Mouse (Mus musculus): ENCODE data around the gene Mgat5. TPM values are rescaled to one million over a fixed set of nuclear protein-coding genes. Genes with fewer than 3 reads are reported as not detected.

Gene Mgat5
- polyA plus RNA-seq, 1 experiment from 2014 or later = 7.2 TPM

DNA sequence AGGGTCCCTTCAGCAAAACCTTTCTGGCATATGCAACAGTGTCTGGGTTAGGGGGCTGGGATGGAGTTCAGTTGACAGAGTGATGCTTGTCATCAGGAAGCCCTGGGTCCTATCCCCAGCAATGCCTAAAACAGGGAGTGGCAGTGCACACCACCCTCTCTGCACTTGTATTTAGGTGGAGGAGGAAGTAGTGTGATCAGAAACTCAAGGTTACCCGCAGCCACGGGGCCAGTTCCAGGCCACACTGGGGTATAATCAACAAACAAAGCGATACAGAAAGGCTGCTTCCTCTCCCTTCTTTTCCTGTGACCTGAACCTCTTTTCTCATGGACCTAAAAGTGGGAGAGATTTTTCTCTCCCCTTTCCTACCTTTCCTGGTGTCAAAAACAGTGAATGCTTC is 116.8 kb downstream of the Mgat5 start:
- Histone ChIP-seq H3K4me3 (ENCODE audit: low read depth, low read length) (no peak overlapping the region), H3K9me3 (ENCODE audit: control insufficient read depth, low read length) (no peaks in the 10 kb centered on the region), H3K27ac (ENCODE audit: low read depth, low read length) (no peak overlapping the region), H3K4me2 (ENCODE audit: low read depth) (no peak overlapping the region), H3K27me3 (ENCODE audit: control insufficient read depth, insufficient read depth, low read length) (no peaks in the 10 kb centered on the region), H3K36me3 (ENCODE audit: control insufficient read depth, insufficient read depth, low read length) (no peaks in the 10 kb centered on the region), H3K4me1 (ENCODE audit: control insufficient read depth, insufficient read depth, low read length) (no peaks in the 10 kb centered on the region), H3K9ac (ENCODE audit: low read length) (no peak overlapping the region)
- 84% methylated on average over 3 of the region's 3 CpGs for WGBS
- DNase-seq (ENCODE audit: low spot score) (no peak), ATAC-seq (ENCODE audit: insufficient read depth, low FRiP score, low TSS enrichment) (no peak)

DNA sequence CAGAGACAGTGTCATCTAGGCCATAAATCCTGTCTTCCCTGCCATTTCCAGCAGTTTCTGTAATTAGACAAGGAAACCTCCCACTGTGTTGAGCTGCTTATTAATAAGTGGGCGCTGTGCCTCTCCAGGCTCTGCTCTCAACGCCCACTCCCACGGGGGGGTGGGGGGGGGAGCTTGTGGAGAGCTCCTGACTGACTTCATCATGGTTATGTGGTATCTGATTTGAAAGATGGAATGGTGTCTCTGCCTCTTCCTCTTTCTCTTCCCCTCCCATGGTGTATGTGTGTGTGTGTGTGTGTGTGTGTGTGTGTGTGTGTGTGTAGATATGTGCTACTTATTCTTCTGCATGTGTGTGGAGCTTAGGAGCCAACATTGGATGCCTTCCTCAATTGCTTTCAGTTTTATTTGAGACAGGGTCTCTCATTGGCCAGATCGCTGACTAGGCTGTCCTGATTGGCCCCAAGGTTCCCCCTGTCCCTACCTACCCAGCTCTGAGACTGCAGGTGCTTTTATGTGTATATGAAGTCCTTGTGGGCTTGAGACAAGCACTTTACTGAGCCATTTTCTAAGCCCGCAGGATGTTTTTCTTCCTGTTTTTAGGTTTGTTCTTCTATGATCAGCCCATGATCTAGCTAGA is 117.5 kb downstream of the Mgat5 start:
- H3K9ac ChIP-seq (ENCODE audit: low read length) = no peak overlapping the region
- H3K9me3 ChIP-seq (ENCODE audit: control insufficient read depth, low read length) = no peaks in the 10 kb centered on the region
- no peak overlapping the region for H3K4me3 ChIP-seq (ENCODE audit: low read depth, low read length)
- ATAC-seq (ENCODE audit: insufficient read depth, low FRiP score, low TSS enrichment) (no peak), DNase-seq (ENCODE audit: low spot score) (no peak)
- H3K27ac ChIP-seq (ENCODE audit: low read depth, low read length) = no peak overlapping the region
- no peak overlapping the region for H3K4me2 ChIP-seq (ENCODE audit: low read depth)
- 69% methylated on average over 5 of the region's 5 CpGs for WGBS
- H3K4me1 ChIP-seq (ENCODE audit: control insufficient read depth, insufficient read depth, low read length) = no peaks in the 10 kb centered on the region
- no peaks in the 10 kb centered on the region for H3K27me3 ChIP-seq (ENCODE audit: control insufficient read depth, insufficient read depth, low read length)
- H3K36me3 ChIP-seq (ENCODE audit: control insufficient read depth, insufficient read depth, low read length) = no peaks in the 10 kb centered on the region

DNA sequence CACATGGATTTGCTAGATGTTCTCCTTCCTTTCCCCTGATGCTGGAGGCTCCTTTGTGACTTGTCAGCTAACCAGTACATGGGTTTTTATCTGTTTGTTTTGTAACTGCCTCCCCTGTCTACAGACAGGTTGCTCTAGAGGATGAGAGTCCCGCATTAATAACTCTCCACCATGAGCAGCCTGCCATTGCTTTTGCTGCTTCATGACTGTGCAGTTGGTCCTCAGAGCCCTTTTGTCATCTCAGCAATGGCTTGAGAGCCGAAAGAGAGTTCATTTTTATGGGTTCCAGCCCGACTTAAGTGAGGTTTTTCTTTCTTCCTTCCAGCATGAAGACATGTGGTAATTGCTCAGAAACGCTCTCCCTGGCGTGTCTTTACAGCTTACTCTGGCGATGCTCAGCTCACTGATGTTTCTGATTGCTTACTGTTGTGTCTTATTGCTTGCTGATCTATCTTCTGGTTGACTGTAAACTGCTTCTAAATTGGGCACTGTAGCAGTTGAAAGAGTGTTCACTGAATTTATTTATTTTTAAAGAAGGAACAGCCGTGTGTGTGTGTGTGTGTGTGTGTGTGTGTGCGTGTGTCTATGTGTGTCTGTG is 120.9 kb downstream of the Mgat5 start:
- no peak for ATAC-seq (ENCODE audit: insufficient read depth, low FRiP score, low TSS enrichment)
- H3K9me3 ChIP-seq (ENCODE audit: control insufficient read depth, low read length) = no peaks in the 10 kb centered on the region
- H3K36me3 ChIP-seq (ENCODE audit: control insufficient read depth, insufficient read depth, low read length) = no peaks in the 10 kb centered on the region
- no peak overlapping the region for H3K9ac ChIP-seq (ENCODE audit: low read length)
- no peak overlapping the region for H3K27ac ChIP-seq (ENCODE audit: low read depth, low read length)
- H3K4me1 ChIP-seq (ENCODE audit: control insufficient read depth, insufficient read depth, low read length) = no peaks in the 10 kb centered on the region
- H3K4me2 ChIP-seq (ENCODE audit: low read depth) = no peak overlapping the region
- no peak overlapping the region for H3K4me3 ChIP-seq (ENCODE audit: low read depth, low read length)
- WGBS = 68% methylated on average over 8 of the region's 8 CpGs
- no peaks in the 10 kb centered on the region for H3K27me3 ChIP-seq (ENCODE audit: control insufficient read depth, insufficient read depth, low read length)
- DNase-seq (ENCODE audit: low spot score) = no peak

DNA sequence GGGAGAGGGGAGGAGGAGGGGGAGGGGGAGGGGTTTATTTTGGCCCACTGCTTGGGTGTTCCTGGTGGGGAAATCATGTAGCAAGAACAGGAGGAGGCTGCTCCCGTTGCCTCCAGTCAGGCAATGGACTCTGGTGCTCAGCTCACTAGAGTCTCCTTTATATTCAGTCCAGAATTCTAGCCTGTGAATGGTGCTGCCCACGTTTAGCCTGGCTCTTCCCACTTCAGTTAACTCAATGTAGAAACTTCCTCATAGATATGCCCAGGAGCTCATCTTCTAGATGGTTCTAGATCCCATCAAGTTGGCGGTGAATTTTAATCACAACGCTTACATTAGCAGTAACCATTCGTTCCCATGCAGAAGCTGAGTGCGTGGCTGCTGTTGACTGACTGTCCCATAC is 123.0 kb downstream of the Mgat5 start:
- Histone ChIP-seq H3K36me3 (ENCODE audit: control insufficient read depth, insufficient read depth, low read length) (no peaks in the 10 kb centered on the region), H3K4me2 (ENCODE audit: low read depth) (no peak overlapping the region), H3K27ac (ENCODE audit: low read depth, low read length) (no peak overlapping the region), H3K9ac (ENCODE audit: low read length) (no peak overlapping the region), H3K27me3 (ENCODE audit: control insufficient read depth, insufficient read depth, low read length) (no peaks in the 10 kb centered on the region), H3K4me1 (ENCODE audit: control insufficient read depth, insufficient read depth, low read length) (no peaks in the 10 kb centered on the region), H3K4me3 (ENCODE audit: low read depth, low read length) (no peak overlapping the region), H3K9me3 (ENCODE audit: control insufficient read depth, low read length) (no peaks in the 10 kb centered on the region)
- ATAC-seq (ENCODE audit: insufficient read depth, low FRiP score, low TSS enrichment) (no peak), DNase-seq (ENCODE audit: low spot score) (no peak)
- WGBS = 84% methylated on average over 6 of the region's 6 CpGs

DNA sequence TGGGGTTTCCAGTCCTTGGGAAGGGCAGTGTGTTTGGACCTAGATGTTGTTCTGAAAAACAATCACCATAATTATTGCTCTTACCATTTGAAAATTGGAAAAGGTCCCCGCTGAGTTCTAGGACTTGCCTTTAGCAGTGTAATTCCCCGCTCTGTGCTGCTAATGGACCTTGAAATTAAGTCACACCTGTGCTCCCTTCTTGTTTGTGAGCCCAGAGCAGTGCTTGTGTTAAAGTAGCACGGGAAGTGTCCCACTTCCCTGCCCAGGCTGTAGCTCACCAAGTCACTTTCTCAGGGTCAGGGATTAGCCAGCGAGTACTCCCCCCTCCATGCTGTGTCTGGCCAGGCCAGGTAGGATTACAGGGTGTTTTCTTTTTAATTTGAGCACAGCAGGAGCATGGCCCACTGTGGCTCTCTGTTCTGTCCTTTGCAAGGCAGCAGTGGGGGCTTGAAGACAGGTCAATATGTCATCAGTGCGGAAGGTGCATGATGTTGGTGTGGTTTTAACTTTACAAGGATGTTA is 123.6 kb downstream of the Mgat5 start:
- H3K36me3 ChIP-seq (ENCODE audit: control insufficient read depth, insufficient read depth, low read length) = no peaks in the 10 kb centered on the region
- 39% methylated on average over 5 of the region's 5 CpGs for WGBS
- no peak for ATAC-seq (ENCODE audit: insufficient read depth, low FRiP score, low TSS enrichment)
- no peaks in the 10 kb centered on the region for H3K4me1 ChIP-seq (ENCODE audit: control insufficient read depth, insufficient read depth, low read length)
- no peaks in the 10 kb centered on the region for H3K9me3 ChIP-seq (ENCODE audit: control insufficient read depth, low read length)
- no peak overlapping the region for H3K27ac ChIP-seq (ENCODE audit: low read depth, low read length)
- H3K9ac ChIP-seq (ENCODE audit: low read length) = no peak overlapping the region
- no peaks in the 10 kb centered on the region for H3K27me3 ChIP-seq (ENCODE audit: control insufficient read depth, insufficient read depth, low read length)
- H3K4me2 ChIP-seq (ENCODE audit: low read depth) = no peak overlapping the region
- no peak overlapping the region for H3K4me3 ChIP-seq (ENCODE audit: low read depth, low read length)
- no peak for DNase-seq (ENCODE audit: low spot score)

DNA sequence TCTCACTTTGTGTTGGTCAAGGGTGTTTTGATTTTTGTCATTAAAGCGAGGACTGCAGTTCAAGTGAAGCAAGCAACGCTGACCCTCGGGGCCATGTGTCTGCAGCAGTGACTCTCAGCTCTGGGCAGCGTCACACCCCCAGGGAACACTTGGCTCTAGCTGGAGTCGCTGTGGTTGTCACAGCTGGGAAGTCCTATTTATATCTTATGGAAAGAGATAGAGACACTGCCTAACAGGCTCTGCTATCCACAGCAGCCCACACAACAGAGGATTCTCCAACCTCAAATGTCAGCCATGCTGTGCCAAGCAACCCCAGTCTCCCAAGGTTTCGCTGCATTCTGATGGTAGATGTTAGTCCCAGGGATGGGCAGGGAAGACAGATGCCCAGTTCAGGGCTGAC is 125.0 kb downstream of the Mgat5 start:
- no peak overlapping the region for H3K27ac ChIP-seq (ENCODE audit: low read depth, low read length)
- no peak overlapping the region for H3K9ac ChIP-seq (ENCODE audit: low read length)
- no peaks in the 10 kb centered on the region for H3K27me3 ChIP-seq (ENCODE audit: control insufficient read depth, insufficient read depth, low read length)
- no peak overlapping the region for H3K4me3 ChIP-seq (ENCODE audit: low read depth, low read length)
- no peaks in the 10 kb centered on the region for H3K36me3 ChIP-seq (ENCODE audit: control insufficient read depth, insufficient read depth, low read length)
- DNase-seq (ENCODE audit: low spot score) = no peak
- ATAC-seq (ENCODE audit: insufficient read depth, low FRiP score, low TSS enrichment) = no peak
- WGBS = 85% methylated on average over 6 of the region's 6 CpGs
- H3K9me3 ChIP-seq (ENCODE audit: control insufficient read depth, low read length) = no peaks in the 10 kb centered on the region
- no peaks in the 10 kb centered on the region for H3K4me1 ChIP-seq (ENCODE audit: control insufficient read depth, insufficient read depth, low read length)
- H3K4me2 ChIP-seq (ENCODE audit: low read depth) = no peak overlapping the region

DNA sequence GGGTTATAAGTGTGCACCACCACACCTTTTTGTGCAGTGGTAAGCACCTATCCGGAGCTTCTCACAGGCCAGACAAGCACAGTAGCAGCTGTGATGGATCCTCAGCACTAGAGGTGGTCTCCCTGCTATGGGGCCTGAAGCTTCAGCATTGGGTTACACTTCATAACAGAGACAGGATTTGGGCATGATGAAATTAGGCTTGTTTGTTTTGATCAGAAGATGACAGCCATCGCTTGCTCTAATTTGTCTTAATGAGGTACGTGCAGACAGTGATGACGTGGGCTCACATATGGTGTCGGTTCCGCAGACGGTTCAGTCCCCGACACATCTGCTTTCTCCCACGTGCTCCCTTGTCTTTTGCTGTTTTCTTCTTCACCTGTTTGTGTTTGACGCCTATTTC is 132.9 kb downstream of the Mgat5 start:
- no peak for ATAC-seq (ENCODE audit: insufficient read depth, low FRiP score, low TSS enrichment)
- 88% methylated on average over 10 of the region's 10 CpGs for WGBS
- H3K9ac ChIP-seq (ENCODE audit: low read length) = no peak overlapping the region
- no peaks in the 10 kb centered on the region for H3K36me3 ChIP-seq (ENCODE audit: control insufficient read depth, insufficient read depth, low read length)
- DNase-seq (ENCODE audit: low spot score) = no peak
- H3K9me3 ChIP-seq (ENCODE audit: control insufficient read depth, low read length) = no peaks in the 10 kb centered on the region
- no peak overlapping the region for H3K4me3 ChIP-seq (ENCODE audit: low read depth, low read length)
- H3K4me1 ChIP-seq (ENCODE audit: control insufficient read depth, insufficient read depth, low read length) = no peaks in the 10 kb centered on the region
- no peaks in the 10 kb centered on the region for H3K27me3 ChIP-seq (ENCODE audit: control insufficient read depth, insufficient read depth, low read length)
- H3K27ac ChIP-seq (ENCODE audit: low read depth, low read length) = no peak overlapping the region
- no peak overlapping the region for H3K4me2 ChIP-seq (ENCODE audit: low read depth)

DNA sequence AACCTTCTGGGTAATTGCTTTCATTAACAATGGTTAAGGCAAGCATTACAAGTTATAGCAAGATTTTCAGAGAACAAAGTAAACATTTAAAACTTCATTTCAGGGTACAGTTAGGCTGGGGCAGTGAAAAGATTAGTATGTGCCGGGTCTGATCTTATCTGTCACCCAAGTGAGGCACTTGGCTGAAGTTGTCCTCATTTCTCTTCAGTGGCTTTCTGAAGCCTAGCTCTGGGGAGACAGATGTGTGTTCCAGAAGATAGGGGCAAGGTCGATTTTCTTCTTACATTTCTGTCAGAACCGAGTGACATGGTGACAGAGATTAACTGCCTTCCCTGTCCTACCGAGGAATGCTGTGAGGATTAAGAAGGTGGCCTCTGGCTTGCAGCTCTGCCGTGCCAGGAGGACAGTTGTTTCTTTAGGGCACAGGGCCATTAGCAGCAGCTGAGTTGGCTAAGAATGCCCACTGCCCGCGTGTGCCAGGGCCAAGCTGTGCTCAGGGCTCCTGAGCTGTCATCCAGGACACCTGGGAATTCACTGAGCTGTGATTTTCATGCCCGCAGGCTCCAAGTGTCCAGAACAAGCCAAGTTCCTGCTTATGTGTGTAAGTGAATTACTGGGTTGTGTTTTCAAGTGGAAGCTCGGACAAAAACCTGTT is 134.1 kb downstream of the Mgat5 start:
- WGBS = 81% methylated on average over 9 of the region's 9 CpGs
- Histone ChIP-seq H3K9me3 (ENCODE audit: control insufficient read depth, low read length) (no peaks in the 10 kb centered on the region), H3K36me3 (ENCODE audit: control insufficient read depth, insufficient read depth, low read length) (no peaks in the 10 kb centered on the region), H3K4me2 (ENCODE audit: low read depth) (no peak overlapping the region), H3K27me3 (ENCODE audit: control insufficient read depth, insufficient read depth, low read length) (no peaks in the 10 kb centered on the region), H3K4me3 (ENCODE audit: low read depth, low read length) (no peak overlapping the region), H3K4me1 (ENCODE audit: control insufficient read depth, insufficient read depth, low read length) (no peaks in the 10 kb centered on the region), H3K9ac (ENCODE audit: low read length) (no peak overlapping the region), H3K27ac (ENCODE audit: low read depth, low read length) (no peak overlapping the region)
- ATAC-seq (ENCODE audit: insufficient read depth, low FRiP score, low TSS enrichment) = no peak
- DNase-seq (ENCODE audit: low spot score) = no peak

DNA sequence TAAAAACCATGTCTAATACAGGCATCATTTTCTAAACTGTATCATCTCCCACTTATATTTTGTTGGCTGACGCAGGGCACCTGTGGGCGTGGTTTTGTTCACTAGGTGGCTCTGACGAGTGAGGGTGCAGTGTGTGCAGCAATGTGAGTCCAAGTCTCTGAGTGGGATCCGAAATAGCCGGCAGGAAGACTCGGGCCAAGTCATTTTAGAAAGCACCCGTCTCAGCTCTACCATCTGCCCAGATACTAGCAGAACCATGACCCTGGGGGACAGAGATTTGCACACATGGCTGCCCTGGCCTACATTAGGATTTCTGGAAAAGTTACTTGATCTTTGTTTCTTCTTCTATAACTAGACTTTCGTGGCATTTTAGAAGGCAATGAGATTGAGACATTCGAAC is 135.5 kb downstream of the Mgat5 start:
- no peak for DNase-seq (ENCODE audit: low spot score)
- no peaks in the 10 kb centered on the region for H3K9me3 ChIP-seq (ENCODE audit: control insufficient read depth, low read length)
- no peaks in the 10 kb centered on the region for H3K36me3 ChIP-seq (ENCODE audit: control insufficient read depth, insufficient read depth, low read length)
- H3K27me3 ChIP-seq (ENCODE audit: control insufficient read depth, insufficient read depth, low read length) = no peaks in the 10 kb centered on the region
- H3K4me3 ChIP-seq (ENCODE audit: low read depth, low read length) = no peak overlapping the region
- no peaks in the 10 kb centered on the region for H3K4me1 ChIP-seq (ENCODE audit: control insufficient read depth, insufficient read depth, low read length)
- H3K27ac ChIP-seq (ENCODE audit: low read depth, low read length) = no peak overlapping the region
- no peak for ATAC-seq (ENCODE audit: insufficient read depth, low FRiP score, low TSS enrichment)
- 91% methylated on average over 9 of the region's 9 CpGs for WGBS
- H3K9ac ChIP-seq (ENCODE audit: low read length) = no peak overlapping the region
- no peak overlapping the region for H3K4me2 ChIP-seq (ENCODE audit: low read depth)
